Mouse (Mus musculus) kidney, adult 2 months (tissue): Measurements from ENCODE around the gene Gps2.

Experiments
- CTCF ChIP-seq: fragments of 200-500 bp; conservative IDR thresholded peaks from 2 replicates; pipeline ENCODE4 v1.5.1; 2011; ENCODE audit warnings: low read depth, mild to moderate bottlenecking, control low read depth, low read length, moderate library complexity, mixed read lengths; ENCODE audit not compliant: insufficient read depth, insufficient read length
- POLR2A ChIP-seq: fragments of 200-500 bp; IDR thresholded peaks from one replicate; pipeline ENCODE4 v1.6.1; 2011; ENCODE audit warnings: low read depth, low read length, control low read depth

DNA sequence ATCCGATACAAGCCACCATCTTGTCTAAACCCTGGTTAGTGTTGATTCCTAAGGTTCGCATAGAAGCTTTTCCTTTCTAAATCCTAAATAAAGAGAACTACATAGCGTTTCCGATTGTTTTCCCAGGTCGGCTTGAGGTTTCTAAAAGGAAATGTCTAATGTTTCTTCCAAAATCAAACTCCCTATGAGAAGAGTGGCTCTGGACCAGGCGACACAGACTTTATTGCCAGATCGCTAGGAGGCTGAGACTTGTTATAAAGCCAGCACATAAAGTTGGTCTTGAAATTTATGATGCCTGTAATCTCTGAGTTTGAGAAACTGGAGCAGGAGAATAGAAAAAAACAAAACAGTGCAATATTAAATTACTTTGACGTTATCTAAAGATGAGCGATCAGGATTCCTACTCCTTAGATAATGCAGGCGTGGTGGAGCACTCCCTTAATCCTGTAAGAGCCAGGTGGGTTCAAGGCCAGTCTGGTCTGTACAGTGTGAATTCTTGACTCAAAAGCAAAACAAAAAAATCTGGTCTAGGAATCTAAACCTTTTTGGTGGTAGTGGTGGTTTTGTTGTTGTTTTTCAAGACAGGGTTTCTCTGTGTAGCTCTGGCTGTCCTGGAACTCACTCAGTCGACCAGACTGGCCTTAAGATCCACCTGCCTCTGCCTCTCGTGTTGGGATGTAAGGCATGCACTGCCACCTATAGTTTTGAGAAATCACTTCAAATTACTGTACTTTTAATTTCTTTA is 8.5 kb downstream of the Gps2 start:
- TF ChIP-seq CTCF (no peak), POLR2A (no peak)
